Mouse (Mus musculus) megakaryocyte, embryonic 14.5 days (primary cell): Measurements from ENCODE around the gene Scn1b.

Source experiments
- FLI1 ChIP-seq: IDR thresholded peaks from 2 replicates; pipeline ENCODE4 v1.6.1; 2012; ENCODE audit warnings: low read length, inconsistent platforms, mixed read lengths
- GATA1 ChIP-seq: IDR thresholded peaks from 3 replicates; pipeline ENCODE4 v1.6.1; 2012; ENCODE audit warnings: mixed read lengths, low read length, inconsistent platforms, borderline replicate concordance

DNA sequence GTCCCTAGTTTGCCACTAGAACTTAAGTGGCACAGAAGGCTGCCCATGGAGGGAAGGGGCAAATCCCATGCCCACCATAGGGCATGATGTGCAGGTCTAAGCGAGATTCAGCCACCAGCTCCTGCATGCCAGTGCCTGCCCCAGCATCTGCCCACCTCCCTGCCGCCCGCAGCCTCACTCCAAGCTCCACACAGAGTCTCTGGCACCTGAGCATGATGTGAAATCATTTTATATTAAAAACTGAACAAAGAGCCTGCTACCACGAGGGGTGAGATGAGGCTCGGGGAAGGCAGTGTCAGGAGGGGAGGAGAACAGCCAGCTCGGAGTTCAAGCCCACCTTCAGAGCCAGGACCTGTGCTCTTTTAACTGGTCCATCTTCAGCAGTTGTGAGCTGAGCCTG lies 56.5 kb downstream of the Scn1b start:
- no peak for TF ChIP-seq GATA1
- no peak for TF ChIP-seq FLI1
